Mouse (Mus musculus) CD4-positive, CD25-positive, alpha-beta regulatory T cell, adult 2 months (primary cell): ENCODE data around the gene Igf1r.
A peak's percentile ranks its signal among the peaks of the same experiment; 100 is the strongest.

Experiments used
- DNase-seq: peaks from one replicate; pipeline ENCODE4 v3.0.0-alpha.2; 2012; ENCODE audit warnings: low read depth, low spot score

Igf1r gene

GRCm38 (mm10) chr7:68049048-68049447 lies 96.4 kb downstream of the Igf1r start:
- DNase-seq, result no peak

- DNase-seq, result no peak
Measured at GRCm38 (mm10) chr7:68053002-68053624, 100.5 kb downstream of the Igf1r start.

GRCm38 (mm10) chr7:68054498-68054897 lies 101.9 kb downstream of the Igf1r start:
- no peak for DNase-seq

GRCm38 (mm10) chr7:68054956-68055355 lies 102.3 kb downstream of the Igf1r start:
- peak; percentile 31 for DNase-seq

- DNase-seq, result no peak
Measured at GRCm38 (mm10) chr7:68057010-68057409, 104.4 kb downstream of the Igf1r start.

GRCm38 (mm10) chr7:68059690-68060089 lies 107.1 kb downstream of the Igf1r start:
- no peak for DNase-seq

GRCm38 (mm10) chr7:68061434-68061833 lies 108.8 kb downstream of the Igf1r start:
- DNase-seq, result no peak

GRCm38 (mm10) chr7:68062170-68062848 lies 109.7 kb downstream of the Igf1r start:
- DNase-seq, result no peak

- peak; percentile 17 for DNase-seq
Measured at GRCm38 (mm10) chr7:68062849-68063208, 110.2 kb downstream of the Igf1r start.

- no peak for DNase-seq
Measured at GRCm38 (mm10) chr7:68063711-68064110, 111.1 kb downstream of the Igf1r start.

- DNase-seq, result no peak
Measured at GRCm38 (mm10) chr7:68064120-68064519, 111.5 kb downstream of the Igf1r start.

GRCm38 (mm10) chr7:68064647-68065362 lies 112.2 kb downstream of the Igf1r start:
- no peak for DNase-seq

GRCm38 (mm10) chr7:68065904-68066303 lies 113.3 kb downstream of the Igf1r start:
- no peak for DNase-seq

- DNase-seq, result no peak
Measured at GRCm38 (mm10) chr7:68067321-68067720, 114.7 kb downstream of the Igf1r start.

- no peak for DNase-seq
Measured at GRCm38 (mm10) chr7:68069324-68069723, 116.7 kb downstream of the Igf1r start.

GRCm38 (mm10) chr7:68070030-68070429 lies 117.4 kb downstream of the Igf1r start:
- DNase-seq, result peak; percentile 10

GRCm38 (mm10) chr7:68070626-68071025 lies 118.0 kb downstream of the Igf1r start:
- DNase-seq, result peak; percentile 75

- DNase-seq, result no peak
Measured at GRCm38 (mm10) chr7:68071050-68071449, 118.4 kb downstream of the Igf1r start.

GRCm38 (mm10) chr7:68071749-68072148 lies 119.1 kb downstream of the Igf1r start:
- DNase-seq, result no peak

- DNase-seq, result no peak
Measured at GRCm38 (mm10) chr7:68072524-68073459, 120.2 kb downstream of the Igf1r start.

GRCm38 (mm10) chr7:68073460-68073806 lies 120.8 kb downstream of the Igf1r start:
- no peak for DNase-seq

- no peak for DNase-seq
Measured at GRCm38 (mm10) chr7:68074748-68075147, 122.1 kb downstream of the Igf1r start.
